Mouse (Mus musculus) neural tube, postnatal 0 days (tissue): Measurements from ENCODE around the gene Gtf3c6. TPM values are rescaled to one million over a fixed set of nuclear protein-coding genes. Genes with fewer than 3 reads are reported as not detected.

Experiments used
- polyA plus RNA-seq: library from polyadenylated mRNA; unstranded; fragments of >200 nt; fragmentation: Nextera tagmentation; extraction: Ambion mirVana; gene quantifications from 2 replicates; pipeline ENCODE4 v1.2.1, GENCODE M21; 2015

The Gtf3c6 gene
- 51.4 and 61.5 TPM in 2 replicates for polyA plus RNA-seq

GRCm38 (mm10) chr10:40257414-40258255 lies at the start of gene Gtf3c6:
Gtf3c6 (minus strand) TSS chr10:40258108.

GRCm38 (mm10) chr10:40302140-40302985 lies 44.5 kb upstream of the Gtf3c6 start, which contains the start of gene Amd1:
Amd1 (minus strand) TSS chr10:40302186.

DNA sequence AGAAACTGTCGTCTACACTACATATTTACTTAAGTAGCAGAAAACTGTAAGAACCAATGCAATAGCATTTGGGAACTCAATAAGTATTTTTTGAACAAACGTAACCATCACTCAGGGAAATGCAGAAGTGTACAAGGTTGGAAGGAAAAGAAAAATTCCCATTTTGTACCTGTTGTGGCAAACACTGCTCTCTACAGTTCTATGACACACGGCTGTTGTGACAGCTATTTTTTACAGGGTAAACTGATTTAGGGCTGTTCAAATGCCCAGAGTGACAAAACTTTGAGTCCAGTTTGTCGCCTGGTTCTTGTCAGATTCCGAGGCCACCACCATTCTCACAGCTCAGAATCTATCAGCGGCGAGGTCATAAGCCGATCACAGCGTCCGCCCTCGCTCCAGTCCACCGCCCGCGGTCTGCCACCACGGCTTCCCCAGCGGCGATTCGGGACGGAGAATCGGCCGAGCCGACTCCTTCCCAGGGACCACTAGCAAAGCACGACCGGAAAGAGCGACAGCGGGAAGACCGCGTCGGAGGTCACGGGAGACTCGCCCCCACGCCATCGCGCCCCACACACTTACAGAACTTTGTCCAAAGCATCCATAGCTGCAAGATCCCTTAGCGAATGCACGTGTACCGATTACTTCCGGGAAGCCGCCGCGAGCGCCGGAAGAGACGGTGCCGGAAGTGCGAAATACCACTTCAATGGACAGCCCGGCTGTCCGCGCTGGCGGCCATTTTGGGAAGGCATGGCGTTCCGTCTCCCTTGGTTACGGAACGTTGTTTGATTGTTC lies 11.3 kb downstream of the Gtf3c6 start, which contains the start of gene Rpf2:
Gene Rpf2 (minus strand): TSS at position 663 of the 792 bp plus-strand sequence.

Other genes starting within 250 kb of the Gtf3c6 start
- gene Mfsd4b1, start 232.8 kb downstream of the Gtf3c6 start, polyA plus RNA-seq, result 0.35 and 0.71 TPM in 2 replicates
- 1.4 and 1.5 TPM in 2 replicates for gene Slc16a10, start 115.8 kb downstream of the Gtf3c6 start, polyA plus RNA-seq
- gene Rpf2, start 11.1 kb downstream of the Gtf3c6 start, polyA plus RNA-seq, result 50.7 and 54.6 TPM in 2 replicates
- 35.4 and 36.6 TPM in 2 replicates for gene Amd1, start 44.1 kb upstream of the Gtf3c6 start, polyA plus RNA-seq
- gene Cdk19, start 81.5 kb upstream of the Gtf3c6 start, polyA plus RNA-seq, result 5.9 and 6.2 TPM in 2 replicates